Mouse (Mus musculus) cerebellum, adult 9-11 months (tissue): ENCODE measurements around the gene Defb10.
"Not testable (repeated sequence)": the region's sequence is repeated elsewhere in the genome, so short reads cannot be mapped to it uniquely, and the experiment has no call there.

Experiments used
- DNase-seq: peaks from one replicate; pipeline ENCODE4 v3.0.0; 2022

Gene Defb10

GRCm38 (mm10) chr8:21858586-21858985 is at the start of gene Defb10:
Defb10 (plus strand) TSS chr8:21858901.
- DNase-seq: not testable (repeated sequence)

- not testable (repeated sequence) for DNase-seq
Observed at GRCm38 (mm10) chr8:21885321-21885720, 26.6 kb downstream of the Defb10 start, which contains the start of gene Defb9. Defb9 (minus strand) TSS chr8:21885421.

GRCm38 (mm10) chr8:21906290-21906689 is 47.6 kb downstream of the Defb10 start, which contains the start of gene Defb11:
Defb11 (minus strand) TSS chr8:21906412.
- DNase-seq: not testable (repeated sequence)
